Mouse (Mus musculus) liver, embryonic 18 days (tissue): ENCODE results near the gene Grin3b. TPM values are rescaled to one million over a fixed set of nuclear protein-coding genes. Genes with fewer than 3 reads are reported as not detected.

ENCODE experiments used
- polyA plus RNA-seq: library from polyadenylated mRNA; depleted of rRNA; stranded (reverse); fragments of >200 nt; gene quantifications from 2 replicates; pipeline ENCODE4 v1.2.3, GENCODE M21; 2012; rRNA removed

Grin3b gene
- polyA plus RNA-seq, result not detected in 2 replicates

GRCm38 (mm10) chr10:79970415-79971182, at the start of gene Grin3b:
Gene Grin3b (plus strand): TSS chr10:79970715.

DNA sequence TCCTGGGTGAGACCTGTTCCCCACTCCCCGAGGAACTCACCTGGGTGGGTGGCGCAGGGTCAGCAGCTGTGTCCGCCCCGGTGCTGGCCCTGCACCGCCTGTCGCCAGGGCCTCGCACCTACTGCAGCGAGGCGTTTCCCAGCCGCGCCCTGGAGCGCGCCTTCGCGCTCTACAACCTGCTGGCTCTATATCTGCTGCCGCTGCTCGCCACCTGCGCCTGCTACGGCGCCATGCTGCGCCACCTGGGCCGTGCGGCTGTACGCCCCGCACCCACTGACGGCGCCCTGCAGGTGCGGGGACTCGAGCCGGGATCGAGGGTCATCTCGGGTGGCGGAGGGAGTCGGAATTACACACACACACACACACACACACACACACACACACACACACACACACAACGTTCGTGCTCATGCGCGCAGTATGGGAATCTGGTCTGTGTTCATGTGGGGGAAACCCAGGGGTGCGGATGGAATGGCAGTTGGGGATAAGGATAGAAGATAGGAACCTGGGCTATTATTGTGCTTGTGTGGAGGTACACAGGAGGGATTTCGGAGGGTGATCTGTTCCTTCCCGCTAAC, 49.5 kb upstream of the Grin3b start, which contains the start of gene R3hdm4:
TSS of gene R3hdm4 (minus strand) at position 251 of the 578 bp plus-strand sequence.

DNA sequence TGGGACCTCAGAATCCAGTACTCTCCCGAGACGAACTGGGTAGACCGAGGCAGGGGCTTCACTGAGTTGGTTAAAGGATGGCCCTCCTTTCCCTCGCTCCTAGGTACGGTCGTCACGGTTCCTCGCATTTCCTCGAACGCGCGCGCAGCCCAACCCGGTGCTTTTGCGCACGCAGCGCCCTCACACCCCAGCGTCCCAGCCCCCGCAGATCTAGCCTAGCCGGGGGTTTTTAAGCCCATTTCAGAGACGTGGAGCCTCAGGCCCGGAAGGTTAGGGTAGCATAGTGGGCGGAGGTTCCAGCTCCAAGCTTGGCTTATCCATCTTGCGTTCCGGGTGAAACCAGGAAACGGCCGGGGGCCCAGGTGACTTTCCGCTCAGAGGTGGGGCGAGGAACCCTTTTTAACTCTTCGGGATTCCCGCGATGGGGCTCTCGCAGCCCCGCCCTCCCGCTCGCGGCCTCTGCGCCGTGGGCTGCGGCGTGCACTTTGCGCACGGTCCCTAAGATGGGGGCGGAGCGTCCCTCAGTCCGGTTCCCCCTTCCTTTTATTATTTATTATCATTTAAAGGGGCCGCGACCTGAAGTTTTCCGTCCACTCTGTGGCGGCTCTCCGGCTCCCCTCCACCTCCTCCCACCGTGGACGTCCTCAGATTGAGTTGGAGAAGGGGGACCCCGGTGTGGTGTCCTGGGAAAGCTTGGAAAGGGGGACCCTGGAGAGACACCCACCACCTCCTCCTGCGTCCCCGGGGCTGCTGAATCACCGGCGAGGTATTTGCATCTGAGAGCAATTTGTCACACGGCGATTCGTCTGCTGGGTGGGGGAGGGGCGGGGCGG, 43.8 kb upstream of the Grin3b start, which contains the start of gene Arid3a:
TSS of gene Arid3a (plus strand) at position 553 of the 833 bp plus-strand sequence.

DNA sequence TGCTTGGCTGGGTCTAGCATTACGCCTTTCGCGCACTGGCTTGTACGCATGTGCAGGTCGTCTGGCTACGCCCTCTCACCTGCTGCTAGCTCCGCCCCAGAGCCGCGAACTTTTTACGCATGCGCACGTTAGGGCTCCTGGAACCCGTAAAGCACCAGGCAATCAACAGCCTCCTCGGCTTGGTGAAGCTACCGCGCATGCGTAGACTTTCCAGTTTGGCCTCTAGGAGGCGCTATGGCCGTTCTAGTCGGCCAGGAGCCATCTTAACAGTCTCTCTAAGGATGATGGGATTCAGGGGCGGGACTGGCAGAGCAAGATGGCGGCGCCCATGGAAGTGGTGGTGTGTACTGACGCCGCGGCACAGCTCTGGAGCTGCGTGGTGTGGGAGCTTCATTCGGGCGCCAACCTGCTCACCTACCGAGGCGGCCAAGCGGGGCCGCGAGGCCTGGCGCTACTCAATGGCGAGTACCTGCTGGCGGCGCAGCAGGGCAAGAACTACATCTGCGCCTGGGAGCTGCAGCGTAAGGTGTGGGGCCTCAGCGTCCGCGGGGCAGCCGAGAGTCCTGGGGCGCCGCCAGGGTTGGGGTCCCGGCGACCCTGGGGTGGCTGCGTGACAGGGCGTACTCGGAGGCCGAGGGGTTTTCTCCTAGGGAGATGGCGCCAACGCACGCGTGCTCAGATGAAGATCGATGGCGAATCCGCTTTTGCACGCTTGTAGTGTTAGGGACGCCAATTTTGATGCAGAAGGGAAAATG, 10.5 kb upstream of the Grin3b start, which contains the start of gene Wdr18:
TSS of gene Wdr18 (plus strand) at position 306 of the 755 bp plus-strand sequence.

GRCm38 (mm10) chr10:79984195-79984816, 13.8 kb downstream of the Grin3b start, which contains the start of gene Tmem259:
Gene Tmem259 (minus strand): TSS chr10:79984330.

GRCm38 (mm10) chr10:79988506-79989271, 18.2 kb downstream of the Grin3b start, which contains the start of gene Cnn2:
Gene Cnn2 (plus strand): TSS chr10:79988584.

GRCm38 (mm10) chr10:79996272-79997033, 25.9 kb downstream of the Grin3b start, which contains the start of gene Abca7:
Gene Abca7 (plus strand): TSS chr10:79996494.

GRCm38 (mm10) chr10:80016511-80016910, 46.0 kb downstream of the Grin3b start, which contains the start of gene Arhgap45:
Gene Arhgap45 (plus strand): TSS chr10:80016653.

Other genes with a start within 250 kb of the Grin3b start
- gene Polrmt, start 224.1 kb upstream of the Grin3b start, polyA plus RNA-seq, result 13.3 and 17.5 TPM in 2 replicates
- gene Fgf22, start 215.6 kb upstream of the Grin3b start, polyA plus RNA-seq, result not detected in 2 replicates
- gene Rnf126, start 203.8 kb upstream of the Grin3b start, polyA plus RNA-seq, result 36.8 and 38.6 TPM in 2 replicates
- gene Fstl3, start 193.4 kb upstream of the Grin3b start, polyA plus RNA-seq, result 2.6 TPM in 2 replicates
- 3.3 and 4.4 TPM in 2 replicates for gene Prss57, start 179.8 kb upstream of the Grin3b start, polyA plus RNA-seq
- gene Palm, start 177.1 kb upstream of the Grin3b start, polyA plus RNA-seq, result 4.8 and 5.8 TPM in 2 replicates
- gene Misp, start 149.7 kb upstream of the Grin3b start, polyA plus RNA-seq, result 0.59 and 0.99 TPM in 2 replicates
- gene Ptbp1, start 116.3 kb upstream of the Grin3b start, polyA plus RNA-seq, result 104 and 111 TPM in 2 replicates
- gene Prtn3, start 96.2 kb upstream of the Grin3b start, polyA plus RNA-seq, result 200 and 257 TPM in 2 replicates
- gene Plppr3, start 96.1 kb upstream of the Grin3b start, polyA plus RNA-seq, result 5.6 and 9.0 TPM in 2 replicates
- gene Elane, start 84.5 kb upstream of the Grin3b start, polyA plus RNA-seq, result 103 and 130 TPM in 2 replicates
- gene Cfd, start 79.9 kb upstream of the Grin3b start, polyA plus RNA-seq, result 0.08 and 0.12 TPM in 2 replicates
- gene Med16, start 61.8 kb upstream of the Grin3b start, polyA plus RNA-seq, result 11.6 and 12.7 TPM in 2 replicates
- not detected in 2 replicates for gene Gm26602, start 59.9 kb upstream of the Grin3b start, polyA plus RNA-seq
- gene Kiss1r, start 53.7 kb upstream of the Grin3b start, polyA plus RNA-seq, result 0.65 and 0.86 TPM in 2 replicates
- gene R3hdm4, start 49.5 kb upstream of the Grin3b start, polyA plus RNA-seq, result 31.9 and 40.7 TPM in 2 replicates
- 8.4 and 10.3 TPM in 2 replicates for gene Arid3a, start 43.7 kb upstream of the Grin3b start, polyA plus RNA-seq
- gene Wdr18, start 10.6 kb upstream of the Grin3b start, polyA plus RNA-seq, result 18.3 and 20.3 TPM in 2 replicates
- gene Tmem259, start 13.6 kb downstream of the Grin3b start, polyA plus RNA-seq, result 66.7 and 79.1 TPM in 2 replicates
- gene Cnn2, start 17.9 kb downstream of the Grin3b start, polyA plus RNA-seq, result 28.0 and 28.2 TPM in 2 replicates
- 6.1 and 7.9 TPM in 2 replicates for gene Abca7, start 25.8 kb downstream of the Grin3b start, polyA plus RNA-seq
- gene Arhgap45, start 45.9 kb downstream of the Grin3b start, polyA plus RNA-seq, result 23.6 and 31.2 TPM in 2 replicates
- gene Polr2e, start 69.1 kb downstream of the Grin3b start, polyA plus RNA-seq, result 79.7 and 92.0 TPM in 2 replicates
- gene Gpx4, start 76.5 kb downstream of the Grin3b start, polyA plus RNA-seq, result 324 and 335 TPM in 2 replicates
- 10.4 and 13.9 TPM in 2 replicates for gene Sbno2, start 134.9 kb downstream of the Grin3b start, polyA plus RNA-seq
- 63.7 and 77.6 TPM in 2 replicates for gene Stk11, start 145.1 kb downstream of the Grin3b start, polyA plus RNA-seq
- gene Atp5d, start 167.9 kb downstream of the Grin3b start, polyA plus RNA-seq, result 289 and 291 TPM in 2 replicates
- gene Cbarp, start 170.1 kb downstream of the Grin3b start, polyA plus RNA-seq, result 0.83 and 0.97 TPM in 2 replicates
- gene Midn, start 177.6 kb downstream of the Grin3b start, polyA plus RNA-seq, result 9.9 and 11.3 TPM in 2 replicates
- gene Cirbp, start 195.3 kb downstream of the Grin3b start, polyA plus RNA-seq, result 24.2 and 30.3 TPM in 2 replicates
- gene 1600002K03Rik, start 202.2 kb downstream of the Grin3b start, polyA plus RNA-seq, result 5.5 and 6.2 TPM in 2 replicates
- gene Efna2, start 208.8 kb downstream of the Grin3b start, polyA plus RNA-seq, result 0.31 and 0.38 TPM in 2 replicates